Mouse (Mus musculus) thymus, adult 2 months (tissue): ENCODE data around the gene Synpo2.

Experiments used
- CTCF ChIP-seq: fragments of 200-500 bp; IDR thresholded peaks from 2 replicates; pipeline ENCODE4 v1.5.1; 2012; ENCODE audit warnings: mild to moderate bottlenecking, control low read depth, low read length, moderate library complexity, borderline replicate concordance; ENCODE audit not compliant: control insufficient read depth, poor library complexity, insufficient read depth; ENCODE audit errors: extremely low read depth
- POLR2A ChIP-seq: fragments of 200-500 bp; IDR thresholded peaks from 2 replicates; pipeline ENCODE4 v1.6.1; 2012; ENCODE audit warnings: mild to moderate bottlenecking, low read length, control low read depth, moderate library complexity; ENCODE audit not compliant: control insufficient read depth, poor library complexity, insufficient read depth; ENCODE audit errors: extremely low read depth

DNA sequence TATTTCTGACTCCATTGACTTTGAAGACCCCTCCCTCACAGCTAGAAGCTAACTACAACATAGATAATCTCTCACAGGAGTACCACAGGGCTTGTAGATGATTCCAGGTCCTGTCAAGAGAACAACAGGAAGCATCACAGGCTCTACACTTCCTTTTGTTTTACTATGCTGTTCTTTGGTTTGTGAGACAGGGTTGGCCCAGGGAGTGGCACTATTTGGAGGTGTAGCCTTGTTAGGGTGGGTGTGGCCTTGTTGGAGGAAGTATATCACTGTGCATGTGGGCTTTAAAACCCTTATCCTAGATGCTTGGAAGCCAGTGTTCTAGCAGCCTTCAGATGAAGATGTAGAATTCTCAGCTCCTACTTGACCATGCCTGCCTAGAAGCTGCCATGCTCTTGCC, 160.9 kb downstream of the Synpo2 start:
- TF ChIP-seq POLR2A (no peak), CTCF (no peak)
